Mouse (Mus musculus) retina, postnatal 7 days (tissue): ENCODE data around the gene Ap1ar.
A peak's percentile ranks its signal among the peaks of the same experiment; 100 is the strongest.

Experiments
- DNase-seq: peaks from one replicate; pipeline ENCODE4 v3.0.0-alpha.2; 2012; ENCODE audit warnings: low read depth, low spot score

The Ap1ar gene

DNA sequence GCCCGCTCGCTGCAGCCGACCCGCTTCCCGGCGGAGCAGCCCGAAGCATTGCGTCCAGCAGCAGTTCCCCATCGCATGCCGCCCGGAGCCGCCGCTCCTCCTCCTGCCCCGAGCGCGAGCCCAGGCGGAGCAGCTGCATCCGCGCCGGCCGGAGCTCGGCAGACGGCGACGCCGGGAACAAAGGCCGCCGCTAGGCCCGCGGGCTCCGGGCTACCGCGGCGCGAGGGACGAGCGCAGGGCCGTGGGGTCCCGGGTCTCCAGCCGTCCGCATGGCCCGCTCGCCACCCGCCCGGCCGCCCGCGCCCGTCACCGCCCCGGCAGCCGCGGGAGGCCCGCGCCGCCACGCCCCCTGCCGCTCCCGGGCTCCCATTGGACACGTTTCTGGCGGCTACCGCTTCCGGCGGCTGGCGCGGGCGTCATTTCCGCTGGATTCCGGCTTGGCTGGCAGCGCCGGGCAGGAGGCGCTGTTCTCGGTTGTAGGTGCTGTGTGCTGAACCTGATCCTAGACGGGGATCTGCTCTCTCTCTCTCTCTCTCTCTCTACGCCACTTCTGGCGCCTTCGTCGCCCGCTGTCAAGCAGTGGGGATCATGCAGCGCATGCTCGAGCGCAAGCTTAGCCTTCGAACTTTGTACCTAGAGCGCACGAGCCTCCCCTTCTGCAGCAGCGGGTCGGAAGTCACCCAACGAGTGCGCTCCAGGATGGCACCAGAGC, at the start of gene Ap1ar:
Ap1ar (minus strand) TSS at position 370 of the 712 bp plus-strand sequence.
- peak; percentile 91 for DNase-seq

DNA sequence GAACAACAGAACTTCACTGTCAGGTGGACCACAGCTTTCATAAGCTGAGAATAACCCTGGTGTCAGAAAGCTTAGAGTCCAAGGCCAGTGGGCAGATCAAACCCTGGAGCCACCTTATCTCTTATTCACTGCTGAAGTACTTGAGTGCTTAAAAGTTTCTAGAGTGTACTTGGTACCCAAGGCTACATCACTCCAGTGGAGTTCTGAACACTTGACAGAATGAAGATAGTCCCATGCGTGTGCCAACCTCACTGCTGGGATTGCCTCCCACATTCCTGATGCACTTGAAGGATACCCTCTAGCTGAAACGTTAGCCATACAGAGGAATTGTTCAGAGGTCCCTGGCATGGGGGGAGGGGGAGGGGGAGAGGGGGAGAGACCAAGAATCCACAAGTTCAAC, 44.4 kb upstream of the Ap1ar start:
- no peak for DNase-seq

DNA sequence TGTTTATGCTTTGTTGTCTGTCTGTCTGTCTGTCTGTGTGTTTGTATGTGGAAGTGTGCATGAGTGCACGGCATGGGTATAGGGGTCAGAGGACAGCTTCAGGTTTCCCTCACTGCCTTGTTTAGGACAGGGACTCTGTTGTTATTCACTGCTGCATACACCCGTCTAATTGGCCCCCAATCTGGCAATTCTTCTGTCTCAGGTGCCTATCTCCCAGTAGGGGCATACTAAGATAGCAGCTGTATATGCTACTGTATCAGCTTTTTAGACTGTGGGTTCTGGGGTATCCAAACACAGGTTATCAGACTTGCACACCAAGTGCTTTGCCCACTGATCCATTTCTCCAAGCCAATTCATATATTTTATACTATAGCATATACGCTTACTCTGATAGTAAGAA, 42.6 kb upstream of the Ap1ar start:
- DNase-seq = no peak

DNA sequence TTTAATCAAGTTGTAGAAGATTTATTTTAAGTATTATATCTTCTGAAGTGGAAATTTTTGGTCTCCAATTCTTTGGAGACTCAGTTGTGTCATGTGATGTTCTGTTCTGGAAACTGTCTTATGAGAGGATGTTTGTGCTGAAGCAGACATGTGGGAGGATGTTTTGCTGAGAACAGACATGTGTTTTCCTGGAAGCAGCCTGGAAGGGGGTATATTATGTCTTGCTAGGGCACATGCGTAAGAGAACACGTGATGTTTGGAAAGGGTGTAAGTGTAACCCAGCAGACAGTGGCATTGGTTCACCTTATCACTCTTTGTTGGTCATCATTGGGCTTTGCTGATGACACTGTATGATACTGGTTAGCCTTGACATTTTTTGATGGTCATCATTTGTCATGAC, 38.2 kb upstream of the Ap1ar start:
- DNase-seq = no peak

DNA sequence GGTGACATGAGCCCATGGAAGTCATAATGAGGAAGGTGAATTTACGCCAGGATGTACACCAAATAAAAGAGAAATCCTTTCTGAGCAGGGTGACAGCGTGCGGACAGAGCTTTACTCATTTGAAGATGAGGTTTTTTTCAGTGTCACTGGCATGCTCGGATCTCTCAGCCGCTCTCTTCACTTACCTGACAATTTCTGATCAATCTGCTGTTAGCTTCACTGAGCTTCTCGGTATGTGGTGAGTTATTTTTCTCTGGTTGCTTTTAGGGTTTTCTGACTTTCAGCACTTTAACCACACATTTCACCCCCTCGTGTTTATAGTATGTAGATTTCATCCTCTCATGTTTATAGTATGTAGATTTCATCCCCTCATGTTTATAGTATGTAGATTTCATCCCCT, 37.7 kb upstream of the Ap1ar start:
- no peak for DNase-seq

DNA sequence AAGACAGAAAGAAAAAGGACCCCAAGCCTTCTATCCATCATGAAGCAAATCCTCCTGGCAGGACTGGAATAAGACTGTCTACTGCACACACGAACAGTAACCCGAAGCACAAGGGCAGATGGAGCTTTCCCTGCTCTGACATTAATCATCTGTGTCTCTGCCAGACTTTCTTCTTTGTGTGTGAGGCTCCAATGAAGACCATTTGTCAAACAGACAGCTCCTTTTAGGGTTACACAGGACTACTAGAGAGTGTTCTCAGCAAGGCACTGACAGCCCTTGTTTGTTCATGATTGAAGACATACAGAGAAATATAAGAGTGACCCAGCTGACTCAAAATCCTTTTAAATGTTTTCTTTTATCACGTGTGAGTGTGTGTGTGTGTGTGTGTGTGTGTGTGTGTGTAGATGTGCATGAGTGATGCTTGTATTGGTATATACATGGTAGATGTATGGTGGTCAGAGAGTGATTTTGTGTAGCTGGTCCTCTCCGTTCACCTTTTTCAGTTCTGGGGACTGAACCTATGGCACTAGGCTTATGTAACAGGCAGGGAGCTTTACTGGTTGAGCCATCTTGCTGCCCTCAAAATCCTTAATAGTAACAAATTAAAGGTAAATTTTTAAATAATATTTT, 37.0 kb upstream of the Ap1ar start:
- DNase-seq = no peak

DNA sequence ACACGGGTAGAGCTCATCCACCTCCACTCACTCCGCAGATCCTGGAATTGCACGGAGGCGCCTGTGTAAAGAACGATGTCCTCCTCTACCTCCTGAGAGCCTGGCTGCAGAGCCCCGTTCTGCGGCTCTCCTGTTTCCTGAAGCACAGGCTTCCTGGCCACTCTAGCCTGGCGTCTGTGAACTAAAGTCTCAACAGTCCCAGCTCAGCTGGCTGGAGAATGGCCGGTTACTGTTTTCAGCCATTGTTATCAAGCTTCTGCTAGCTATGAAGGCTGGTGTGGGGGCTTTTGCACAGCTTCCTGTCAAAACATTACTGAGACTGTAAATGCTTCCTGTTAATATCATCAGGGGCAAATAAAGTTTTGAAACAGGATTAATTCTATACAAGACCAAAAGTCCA, 34.3 kb upstream of the Ap1ar start:
- no peak for DNase-seq

DNA sequence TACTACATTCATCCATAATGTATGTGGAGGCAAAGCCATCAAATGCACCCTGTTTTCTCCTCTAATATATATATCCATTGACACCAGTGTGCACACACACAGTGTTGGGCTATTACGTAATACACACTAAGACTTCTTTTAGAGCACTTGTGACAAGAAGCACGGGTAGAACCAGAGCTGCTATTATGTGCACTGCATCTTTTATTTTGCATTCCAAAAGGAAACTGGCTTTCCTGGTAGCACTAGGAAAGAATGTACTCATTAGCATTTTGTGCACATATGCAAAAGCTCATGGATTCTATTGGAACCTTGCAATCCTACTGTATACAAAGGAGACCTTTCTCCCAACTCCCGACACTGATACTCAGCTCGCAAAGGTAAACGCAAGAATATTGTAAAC, 31.6 kb upstream of the Ap1ar start:
- DNase-seq = no peak

DNA sequence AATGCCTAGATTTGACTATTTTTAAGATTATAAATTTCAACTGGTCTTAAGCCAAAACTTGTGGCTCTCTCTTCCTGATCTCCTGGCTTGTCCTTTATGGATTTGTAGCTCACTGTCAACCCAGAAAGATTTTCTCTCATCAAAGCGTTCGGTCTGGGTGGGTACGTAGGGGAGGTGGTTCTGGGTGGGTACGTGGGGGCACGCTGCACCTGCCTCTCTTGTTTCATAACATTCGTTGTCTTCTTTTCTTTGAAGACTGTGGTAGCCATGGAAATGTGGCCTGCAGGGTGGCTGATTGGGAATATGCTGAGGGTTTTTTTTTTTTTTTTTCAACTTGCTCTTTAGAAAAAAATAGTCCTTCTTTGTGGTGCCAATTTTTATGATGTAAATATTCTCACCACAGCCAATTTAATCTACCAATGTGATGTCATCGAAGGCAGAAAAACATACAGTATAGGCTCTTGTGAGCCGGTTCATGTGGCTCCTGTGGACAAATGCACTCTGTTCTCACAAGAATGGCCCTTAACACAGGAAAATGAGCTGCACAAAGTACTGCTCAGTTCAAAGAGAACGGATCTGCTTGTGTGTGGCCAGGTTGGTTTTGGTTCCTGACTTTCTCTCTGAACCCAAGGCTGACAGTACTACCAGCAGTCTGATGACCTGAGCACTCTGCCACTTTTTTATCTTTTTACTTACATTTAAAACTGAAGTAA, 30.9 kb upstream of the Ap1ar start:
- no peak for DNase-seq

DNA sequence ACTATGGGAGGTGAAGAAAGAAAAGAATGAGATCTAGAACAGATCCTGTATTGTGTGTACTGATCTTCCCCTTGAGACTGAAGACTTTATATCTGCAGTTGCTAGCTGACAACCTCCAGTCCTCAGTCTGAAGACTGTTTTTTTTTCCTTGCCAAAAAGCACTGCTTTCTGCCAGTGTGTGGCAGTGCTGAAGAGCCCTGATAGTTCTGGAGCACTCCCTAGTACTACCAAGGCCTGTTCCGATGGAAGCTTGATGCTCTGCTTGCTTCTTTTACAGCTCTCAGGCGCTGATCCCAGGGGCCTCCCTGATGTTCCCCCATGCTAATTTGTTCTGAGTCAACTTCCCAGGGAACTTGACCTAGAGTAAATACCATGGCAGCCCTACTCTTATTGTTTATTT, 26.9 kb upstream of the Ap1ar start:
- no peak for DNase-seq

DNA sequence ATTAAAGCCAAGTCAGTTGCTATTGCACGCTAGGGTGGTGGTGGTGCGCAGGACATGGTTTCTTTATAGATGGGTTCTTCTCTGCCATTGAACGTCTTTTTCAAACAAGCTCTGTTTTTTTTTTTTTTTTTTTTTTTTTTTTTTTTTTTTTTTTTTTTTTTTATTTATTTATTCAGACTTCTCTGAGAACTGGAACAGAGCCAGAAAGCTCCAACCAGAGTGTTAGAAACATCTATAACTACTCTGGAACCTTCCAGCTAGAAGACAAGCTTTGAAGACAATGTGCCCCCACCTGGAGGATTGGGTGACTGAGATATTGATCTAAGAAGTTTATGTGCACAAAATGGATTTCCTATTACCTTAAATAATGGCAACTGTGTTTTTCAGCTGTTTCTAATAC, 26.2 kb upstream of the Ap1ar start:
- DNase-seq = no peak

DNA sequence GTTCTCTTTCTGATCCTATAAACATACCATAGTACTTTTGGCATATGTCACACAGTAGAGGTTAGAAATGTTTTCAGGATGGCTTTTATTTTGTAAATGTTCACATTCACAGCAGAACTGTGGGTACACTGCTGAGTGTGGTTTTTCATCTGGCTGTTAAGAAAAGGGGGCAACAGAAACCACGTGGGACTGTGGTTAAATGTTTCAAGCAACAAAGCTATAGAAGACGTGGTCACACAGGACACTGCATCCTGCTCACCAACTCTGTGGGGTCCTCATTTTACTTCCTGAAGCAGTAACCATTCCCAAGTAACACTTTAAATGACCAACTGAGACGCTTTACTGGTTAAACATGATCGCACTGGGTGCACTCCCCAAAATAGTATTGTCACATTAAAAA, 25.2 kb upstream of the Ap1ar start:
- DNase-seq = no peak

DNA sequence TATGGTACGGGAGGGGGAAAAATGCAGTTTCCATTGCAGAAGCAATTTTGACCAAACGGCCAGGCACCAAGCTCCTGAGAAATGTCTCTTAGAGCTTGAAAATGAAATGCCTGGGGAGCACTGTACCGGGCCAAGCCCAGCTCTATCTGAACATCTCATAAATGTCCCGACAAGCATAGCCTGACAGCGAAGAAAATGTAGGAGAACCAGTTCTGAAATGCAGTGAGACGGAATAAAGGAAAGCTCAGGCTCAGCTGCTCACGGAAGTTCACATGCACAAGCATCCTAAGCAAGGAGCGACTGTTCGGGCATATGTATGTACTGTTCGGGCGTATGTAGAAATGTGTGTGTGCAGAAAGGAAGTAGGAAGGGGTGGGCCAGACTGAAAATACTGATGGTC, 24.0 kb upstream of the Ap1ar start:
- DNase-seq = no peak

DNA sequence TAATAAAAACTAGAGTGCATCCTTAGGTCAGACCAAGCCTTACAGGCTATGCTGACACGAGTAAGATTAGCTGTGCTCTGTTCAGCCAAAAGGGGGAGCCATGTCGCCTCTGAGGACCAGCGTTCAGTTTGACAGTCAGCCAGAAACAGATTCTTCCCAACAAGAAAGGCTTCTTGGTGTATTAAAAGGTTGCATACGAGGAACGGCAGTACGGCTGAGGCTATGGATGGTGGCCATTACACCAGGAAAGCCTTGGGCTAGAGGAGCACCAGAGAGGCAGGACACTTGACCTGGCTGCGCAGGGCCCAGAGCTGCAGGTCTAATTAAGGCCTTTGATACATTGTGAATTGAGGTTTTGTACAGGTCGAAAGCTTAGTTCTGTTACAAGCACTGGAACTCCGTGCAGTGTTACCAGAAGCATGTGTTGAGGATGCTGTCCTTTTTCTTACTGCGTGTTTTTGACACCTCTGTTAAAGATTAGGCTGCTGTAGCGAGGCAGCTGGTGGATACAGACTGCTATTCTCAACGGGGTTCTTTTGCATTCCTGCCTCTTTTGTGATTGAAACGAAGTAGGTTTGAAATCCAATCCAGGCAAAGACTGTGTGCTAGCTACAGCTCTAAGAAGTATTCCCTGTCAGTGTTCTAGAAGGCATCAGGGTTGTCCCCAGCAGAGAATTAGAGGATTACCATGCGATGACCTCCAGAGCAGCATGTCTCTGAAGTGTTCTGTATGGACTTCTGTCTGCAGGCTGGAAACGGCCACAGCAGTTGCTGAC, 16.3 kb upstream of the Ap1ar start:
- DNase-seq = peak; percentile 28

DNA sequence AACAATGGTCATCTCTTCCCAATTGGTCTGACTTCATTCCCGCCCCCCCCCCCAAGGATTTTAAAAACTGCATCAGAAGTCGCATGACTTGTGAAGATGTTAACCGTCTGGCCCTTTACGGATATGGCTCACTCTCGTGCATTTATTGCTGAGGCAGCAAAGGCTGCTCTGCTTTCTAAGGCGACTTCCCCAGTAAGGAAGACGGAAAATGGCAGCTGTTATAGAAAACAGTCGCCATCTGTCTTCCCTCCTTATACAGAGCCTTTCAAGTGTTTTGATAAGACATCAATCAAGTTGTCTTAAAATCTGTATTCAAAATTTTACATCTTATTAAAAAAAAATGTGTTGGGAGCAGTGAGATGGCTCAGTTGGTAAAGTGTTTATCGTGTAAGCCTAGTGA, 15.4 kb upstream of the Ap1ar start:
- no peak for DNase-seq

DNA sequence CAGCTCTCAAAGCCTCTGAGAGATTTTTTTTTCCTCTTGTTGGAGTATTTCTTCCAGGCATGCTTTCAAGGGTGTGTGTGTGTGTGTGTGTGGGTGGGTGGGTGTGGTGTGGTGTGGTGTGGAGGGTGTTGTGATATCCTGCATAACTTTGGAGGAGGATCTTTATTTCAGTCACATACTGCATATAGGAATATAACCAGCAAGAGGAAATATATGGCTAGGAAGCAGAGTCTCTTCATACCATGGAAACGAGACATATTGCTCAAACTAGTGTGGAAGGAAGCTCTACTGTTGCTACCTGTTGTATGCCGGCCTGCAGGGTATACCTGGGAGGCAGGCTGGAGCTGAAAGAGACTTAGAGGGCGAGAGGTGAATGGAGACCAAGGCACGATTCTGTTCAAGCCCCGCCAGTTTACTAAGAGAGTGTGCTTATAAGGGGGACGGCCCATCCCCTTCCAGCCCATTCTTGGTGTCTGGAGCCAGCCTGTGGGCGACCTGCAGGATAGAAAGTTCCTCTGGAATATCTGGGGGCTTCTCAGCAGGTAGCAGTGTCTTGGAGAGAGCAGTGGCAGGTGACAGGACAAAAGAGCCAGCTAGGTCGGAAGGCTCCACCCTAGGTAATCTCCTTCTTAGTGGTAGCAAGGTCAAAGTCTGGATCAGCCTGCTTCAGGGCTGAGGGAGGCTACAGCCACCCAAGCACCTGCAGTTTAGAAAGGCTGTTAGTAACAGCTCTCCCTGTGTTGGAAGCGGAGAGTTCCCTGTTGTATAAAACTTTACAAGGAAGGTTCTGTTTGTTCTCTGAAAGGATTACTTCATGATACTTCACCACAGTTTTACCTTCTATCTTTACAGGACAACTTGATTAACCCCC, 13.7 kb upstream of the Ap1ar start:
- no peak for DNase-seq

DNA sequence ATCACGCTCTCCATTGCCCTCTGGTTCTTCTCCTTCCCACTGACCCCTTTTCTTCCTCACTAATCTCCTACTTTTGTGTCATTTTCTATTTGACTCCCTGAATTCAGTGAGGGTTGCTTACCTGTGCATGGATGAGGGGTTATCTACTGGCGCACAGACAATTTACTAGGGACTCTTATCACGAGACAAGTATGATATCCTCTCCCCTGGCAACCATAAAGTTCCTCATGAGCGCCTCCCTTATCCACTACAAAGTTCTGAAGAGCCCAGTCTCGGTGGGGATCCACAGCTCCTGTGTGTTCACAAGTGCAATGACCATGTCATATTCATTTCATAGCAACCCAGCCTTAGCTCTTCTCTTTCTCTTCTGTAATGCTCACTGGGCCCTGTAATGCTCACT, 12.6 kb upstream of the Ap1ar start:
- DNase-seq = no peak

DNA sequence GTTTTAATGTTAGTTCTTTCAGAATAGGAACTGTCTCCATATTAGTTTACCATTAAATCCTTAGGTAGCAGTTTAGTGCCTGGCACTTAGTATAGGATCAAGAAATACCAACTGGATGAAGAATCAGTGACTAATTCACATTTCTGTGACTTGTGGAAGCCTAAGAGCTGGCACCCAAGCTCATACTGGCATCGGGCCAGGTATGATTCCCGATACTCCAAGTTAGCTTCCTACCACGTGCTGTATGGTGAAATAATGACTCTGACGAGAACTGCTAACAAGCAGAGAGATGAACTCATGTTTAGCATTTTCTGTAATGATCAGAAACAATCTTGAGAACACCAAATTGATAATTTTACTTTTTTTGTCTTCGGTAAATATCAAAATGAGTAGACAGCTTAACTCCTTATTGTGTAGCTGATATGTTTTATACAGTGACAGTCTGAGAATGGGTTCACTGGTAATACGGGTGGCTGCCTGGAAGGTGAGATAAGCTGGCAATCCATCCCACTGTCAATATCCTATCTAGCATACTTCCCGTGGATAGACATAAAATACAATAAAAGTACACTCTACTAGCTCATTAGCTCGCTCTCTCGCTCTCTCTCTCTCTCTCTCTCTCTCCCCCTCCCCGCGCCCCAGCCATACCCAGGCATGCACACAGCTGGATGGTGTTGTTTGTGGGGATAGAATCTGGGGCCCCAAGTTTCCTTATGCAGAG, 10.9 kb upstream of the Ap1ar start:
- DNase-seq = no peak

DNA sequence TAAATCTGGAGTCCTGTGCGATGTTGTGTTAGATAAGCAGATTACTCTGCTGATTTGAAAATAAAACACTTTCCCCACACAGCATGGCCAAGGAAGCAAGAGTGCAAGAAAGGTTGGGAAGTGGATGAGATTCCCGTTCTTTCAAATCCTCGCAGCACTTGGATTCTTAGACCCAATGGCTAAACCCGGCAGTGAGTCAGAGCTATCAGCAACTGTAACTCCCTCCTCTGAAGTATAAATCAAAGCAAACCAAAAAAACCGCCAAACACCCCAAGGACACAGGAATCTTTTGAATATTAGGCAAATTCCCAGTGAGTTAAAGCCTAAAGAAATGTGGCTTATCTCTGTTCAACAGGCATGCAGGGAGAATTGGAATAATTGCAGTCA, 6.6 kb upstream of the Ap1ar start:
- DNase-seq = no peak

DNA sequence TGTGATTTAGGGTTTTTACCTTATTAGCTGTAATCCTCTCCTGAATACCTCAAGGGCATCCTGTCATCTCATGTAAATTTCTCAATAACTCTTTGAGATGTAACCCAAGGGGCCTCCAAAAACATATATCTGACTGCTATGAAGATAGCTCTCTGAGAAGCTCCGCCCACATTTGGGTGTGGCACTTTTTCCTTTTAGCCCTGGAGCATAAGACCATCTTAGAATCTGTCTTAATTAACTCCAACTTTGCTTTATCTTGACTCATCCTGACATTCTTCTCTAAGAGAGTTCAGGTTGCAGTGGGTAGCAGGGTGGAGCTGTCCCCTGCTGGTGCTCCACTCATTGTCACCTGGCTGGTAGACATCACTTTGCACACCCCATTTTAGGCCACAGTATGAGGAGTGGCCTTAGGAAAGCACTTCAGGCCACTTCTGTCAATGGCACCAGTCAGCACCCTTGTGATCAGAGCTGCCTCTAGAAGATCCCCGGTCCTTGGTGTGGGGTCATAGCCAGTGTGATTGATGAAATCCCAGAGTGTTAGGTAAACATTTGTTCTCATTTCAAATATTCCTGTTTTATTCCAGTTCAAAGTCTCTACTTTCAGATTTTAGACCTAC, 6.1 kb upstream of the Ap1ar start:
- no peak for DNase-seq
